Mouse (Mus musculus) embryonic facial prominence, embryonic 15.5 days (tissue): ENCODE results near the gene Arl9. TPM values are rescaled to one million over a fixed set of nuclear protein-coding genes. Genes with fewer than 3 reads are reported as not detected.
"Not testable (repeated sequence)": the region's sequence is repeated elsewhere in the genome, so short reads cannot be mapped to it uniquely, and the experiment has no call there.

Experiments
- ATAC-seq: fragments of 200-750 bp; cut with Nextera tagmentation; 2 replicates; pipeline ENCODE4 v1.8.0; 2017; ENCODE audit warnings: low read depth, moderate TSS enrichment; ENCODE audit not compliant: insufficient number of reproducible peaks, low FRiP score, low TSS enrichment
- H3K27ac ChIP-seq: fragments of 300-500 bp; sonication (generic); replicated peaks from 2 replicates; pipeline ENCODE4 v1.5.1; 2015; ENCODE audit warnings: mild to moderate bottlenecking, inconsistent platforms
- H3K27me3 ChIP-seq: fragments of 300-500 bp; sonication (generic); 2 replicates; pipeline ENCODE4 v1.6.1; 2015; ENCODE audit warnings: inconsistent platforms
- H3K36me3 ChIP-seq: fragments of 300-500 bp; sonication (generic); 2 replicates; pipeline ENCODE4 v1.6.1; 2015; ENCODE audit warnings: mild to moderate bottlenecking, inconsistent platforms
- H3K4me1 ChIP-seq: fragments of 300-500 bp; sonication (generic); 2 replicates; pipeline ENCODE4 v1.6.1; 2015; ENCODE audit warnings: inconsistent platforms
- H3K4me2 ChIP-seq: fragments of 300-500 bp; sonication (generic); replicated peaks from 2 replicates; pipeline ENCODE4 v1.6.1; 2015; ENCODE audit warnings: mild to moderate bottlenecking, inconsistent platforms
- H3K4me3 ChIP-seq: fragments of 300-500 bp; sonication (generic); replicated peaks from 2 replicates; pipeline ENCODE4 v1.5.1; 2015; ENCODE audit warnings: mild to moderate bottlenecking, inconsistent platforms
- H3K9ac ChIP-seq: fragments of 300-500 bp; sonication (generic); 2 replicates; pipeline ENCODE4 v1.6.1; 2015; ENCODE audit warnings: inconsistent platforms
- H3K9me3 ChIP-seq: fragments of 300-500 bp; sonication (generic); replicated peaks from 2 replicates; pipeline ENCODE4 v1.6.1; 2016; ENCODE audit warnings: inconsistent platforms
- WGBS: fragments of 180-500 bp; shearing (Covaris S2); methylation state at CpG from one replicate; pipeline ENCODE4 v1.1.7; 2015; 5-methylcytosine and 5-hydroxymethylcytosine counted together
- polyA plus RNA-seq: library from polyadenylated mRNA; unstranded; fragments of >200 nt; fragmentation: Nextera tagmentation; extraction: Ambion mirVana; gene quantifications from 2 replicates; pipeline ENCODE4 v1.2.1, GENCODE M21; 2015

The Arl9 gene
- polyA plus RNA-seq, 1 experiment from 2014 or later: not detected

DNA sequence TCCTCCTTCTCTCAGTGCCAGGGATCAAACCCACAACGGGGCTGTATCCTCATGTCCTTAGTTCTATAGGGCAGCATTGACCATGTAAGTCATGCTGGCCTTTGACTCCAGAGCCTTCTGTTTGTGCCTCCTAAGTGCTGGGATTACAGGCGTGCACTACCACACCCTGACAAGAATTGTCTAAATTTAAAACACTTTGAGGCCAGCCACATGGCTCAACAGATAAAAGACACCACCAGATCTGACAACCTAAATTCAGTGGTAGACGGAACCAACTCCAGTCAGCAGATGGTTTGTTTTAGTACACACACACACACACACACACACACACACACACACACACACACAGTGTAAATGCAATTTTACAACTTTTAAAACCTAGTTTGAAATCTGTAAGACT lies 24.2 kb downstream of the Arl9 start:
- 62% methylated on average over 3 of the region's 3 CpGs for WGBS
- H3K4me1 ChIP-seq: no peaks in the 10 kb centered on the region
- no peaks in the 10 kb centered on the region for H3K27me3 ChIP-seq
- no peak overlapping the region for H3K9ac ChIP-seq
- H3K27ac ChIP-seq: no peak overlapping the region
- no peaks in the 10 kb centered on the region for H3K9me3 ChIP-seq
- no peak overlapping the region for H3K4me2 ChIP-seq
- H3K36me3 ChIP-seq: no peaks in the 10 kb centered on the region
- ATAC-seq: no peak
- no peak overlapping the region for H3K4me3 ChIP-seq

DNA sequence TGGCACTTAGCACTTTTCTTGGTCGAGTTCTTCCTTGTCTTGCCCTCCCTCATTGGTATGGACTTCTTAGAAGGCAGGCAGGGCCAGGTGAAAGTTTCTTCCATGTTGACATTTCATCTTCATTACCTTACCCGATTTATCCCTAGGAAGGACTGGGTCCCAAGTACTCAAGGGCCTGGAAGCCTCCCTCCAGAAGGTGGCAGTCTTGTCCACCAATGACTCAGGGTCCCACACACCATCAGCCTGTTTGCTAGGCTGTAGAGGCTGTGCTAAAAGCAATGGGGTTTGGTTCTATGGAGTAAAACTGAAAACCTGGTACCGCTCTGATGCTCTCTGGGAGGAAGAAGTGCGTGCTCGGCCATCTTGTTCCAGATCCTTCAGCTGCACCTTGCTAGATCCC lies 25.9 kb downstream of the Arl9 start:
- H3K9ac ChIP-seq: no peak overlapping the region
- H3K4me3 ChIP-seq: no peak overlapping the region
- H3K4me2 ChIP-seq: no peak overlapping the region
- no peaks in the 10 kb centered on the region for H3K4me1 ChIP-seq
- H3K9me3 ChIP-seq: no peaks in the 10 kb centered on the region
- no peaks in the 10 kb centered on the region for H3K27me3 ChIP-seq
- ATAC-seq: no peak
- H3K27ac ChIP-seq: no peak overlapping the region
- 75% methylated on average over 5 of the region's 5 CpGs for WGBS
- H3K36me3 ChIP-seq: no peaks in the 10 kb centered on the region

DNA sequence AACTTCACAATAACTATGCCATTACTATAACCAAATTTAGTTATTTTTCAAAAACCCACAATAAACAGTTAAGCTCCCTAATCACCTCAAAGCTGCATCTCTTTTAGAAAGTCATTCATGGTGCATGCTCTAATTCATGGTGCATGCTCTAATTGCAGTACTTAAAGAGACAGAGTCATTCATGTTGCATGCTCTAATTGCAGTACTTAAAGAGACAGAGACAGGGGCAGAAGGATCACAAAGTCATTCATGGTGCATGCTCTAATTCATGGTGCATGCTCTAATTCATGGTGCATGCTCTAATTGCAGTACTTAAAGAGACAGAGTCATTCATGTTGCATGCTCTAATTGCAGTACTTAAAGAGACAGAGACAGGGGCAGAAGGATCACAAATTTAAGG lies 31.2 kb downstream of the Arl9 start:
- not testable (repeated sequence) for H3K4me3 ChIP-seq, H3K27me3 ChIP-seq, H3K36me3 ChIP-seq, H3K4me2 ChIP-seq, H3K27ac ChIP-seq, H3K9me3 ChIP-seq, H3K4me1 ChIP-seq, ATAC-seq, H3K9ac ChIP-seq

DNA sequence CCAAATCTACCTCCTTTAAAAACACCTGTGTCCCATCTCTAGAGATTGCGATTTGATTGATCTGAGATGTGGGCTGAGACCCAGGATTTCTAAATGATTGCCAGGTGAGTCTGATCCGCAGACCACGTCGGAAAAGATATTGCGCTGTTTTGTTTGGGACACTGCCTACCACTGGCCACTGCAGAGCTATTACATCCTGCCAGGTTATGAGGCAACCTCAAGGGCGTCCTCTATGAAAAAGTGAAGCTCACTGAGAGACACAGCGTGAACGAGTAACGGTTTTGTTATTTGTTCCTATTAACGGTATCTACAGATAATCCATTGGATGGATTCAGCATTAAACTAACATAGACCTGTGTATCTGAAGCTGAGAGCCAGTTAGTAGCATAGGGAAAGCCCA lies 34.6 kb downstream of the Arl9 start:
- no peak for ATAC-seq
- no peaks in the 10 kb centered on the region for H3K27me3 ChIP-seq
- H3K4me2 ChIP-seq: no peak overlapping the region
- no peak overlapping the region for H3K27ac ChIP-seq
- WGBS: 80% methylated on average over 10 of the region's 10 CpGs
- no peaks in the 10 kb centered on the region for H3K36me3 ChIP-seq
- H3K4me1 ChIP-seq: no peaks in the 10 kb centered on the region
- no peak overlapping the region for H3K9ac ChIP-seq
- H3K4me3 ChIP-seq: no peak overlapping the region
- no peaks in the 10 kb centered on the region for H3K9me3 ChIP-seq

DNA sequence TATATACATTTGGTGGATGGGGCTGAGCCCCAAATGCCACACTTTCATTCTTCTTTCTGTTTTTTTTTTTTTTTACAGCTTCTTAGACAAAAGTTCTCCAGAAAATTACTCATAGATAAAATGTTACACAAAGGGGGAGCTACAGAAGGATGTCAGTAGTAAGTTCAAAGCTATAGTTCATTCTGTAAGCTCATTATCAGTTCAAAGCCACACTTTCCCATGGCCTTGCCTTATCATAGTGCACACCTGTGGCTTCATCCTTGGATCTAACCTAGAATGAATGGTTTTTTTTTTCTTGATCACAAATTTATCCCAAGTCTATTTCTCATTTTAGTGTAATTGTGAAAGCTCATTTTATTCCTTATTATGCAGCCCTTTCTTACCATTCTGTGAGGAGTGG lies 35.5 kb downstream of the Arl9 start:
- H3K9me3 ChIP-seq: no peaks in the 10 kb centered on the region
- no peak for ATAC-seq
- H3K4me3 ChIP-seq: no peak overlapping the region
- H3K27ac ChIP-seq: no peak overlapping the region
- no peak overlapping the region for H3K4me2 ChIP-seq
- H3K9ac ChIP-seq: no peak overlapping the region
- no peaks in the 10 kb centered on the region for H3K27me3 ChIP-seq
- H3K4me1 ChIP-seq: no peaks in the 10 kb centered on the region
- H3K36me3 ChIP-seq: no peaks in the 10 kb centered on the region

DNA sequence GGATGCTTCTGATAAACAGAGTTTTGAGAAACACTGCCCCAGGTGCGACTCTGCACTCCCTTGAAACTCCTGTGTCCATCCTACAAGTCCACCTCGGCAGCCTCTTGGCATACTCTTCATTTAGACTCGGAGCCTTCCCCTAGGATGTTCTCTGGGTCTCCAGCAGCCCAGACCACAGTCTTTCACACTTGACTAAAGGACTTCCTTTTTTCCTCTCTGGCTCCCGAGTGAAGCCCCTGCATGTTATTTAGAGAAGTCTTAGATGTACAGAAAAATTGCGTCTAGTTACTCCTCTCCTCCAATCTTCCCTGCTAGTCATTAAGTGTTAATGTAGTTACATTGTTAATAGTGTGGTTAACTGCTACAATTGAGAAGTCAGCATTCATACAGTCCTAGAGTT lies 40.5 kb downstream of the Arl9 start:
- WGBS: 66% methylated on average over 5 of the region's 5 CpGs
- H3K4me3 ChIP-seq: no peak overlapping the region

DNA sequence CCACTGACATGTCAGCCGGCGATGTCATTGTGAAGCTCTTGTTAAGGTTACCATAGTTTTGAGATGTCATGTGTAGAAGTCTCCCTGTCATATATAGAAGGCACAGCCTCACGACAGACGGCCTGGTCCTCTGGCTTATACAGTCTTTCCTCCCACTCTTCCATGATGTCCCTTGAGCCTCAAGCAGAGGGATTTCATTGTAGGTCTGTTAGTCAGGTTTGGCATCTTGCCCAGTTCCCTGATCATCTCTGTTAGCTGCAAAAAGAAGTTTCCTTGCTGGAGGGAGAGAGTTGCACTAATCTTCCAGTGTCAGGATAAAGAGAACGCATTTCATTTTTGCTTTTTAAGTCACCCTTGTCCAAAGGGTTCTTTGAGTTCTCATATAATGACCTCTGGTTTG lies 48.8 kb downstream of the Arl9 start:
- no peak overlapping the region for H3K27ac ChIP-seq
- no peak for ATAC-seq
- H3K27me3 ChIP-seq: no peaks in the 10 kb centered on the region
- WGBS: 86% methylated on average over 5 of the region's 5 CpGs
- no peak overlapping the region for H3K9ac ChIP-seq
- H3K4me3 ChIP-seq: no peak overlapping the region
- H3K36me3 ChIP-seq: no peaks in the 10 kb centered on the region
- H3K4me2 ChIP-seq: no peak overlapping the region
- no peaks in the 10 kb centered on the region for H3K4me1 ChIP-seq
- H3K9me3 ChIP-seq: no peaks in the 10 kb centered on the region

More for the DNA sequence above, 40.5 kb downstream of the Arl9 start:
- Histone ChIP-seq H3K4me1 (no peaks in the 10 kb centered on the region), H3K9ac (no peak overlapping the region), H3K9me3 (no peaks in the 10 kb centered on the region), H3K36me3 (no peaks in the 10 kb centered on the region), H3K4me2 (no peak overlapping the region), H3K27ac (no peak overlapping the region), H3K27me3 (no peaks in the 10 kb centered on the region)
- no peak for ATAC-seq

DNA sequence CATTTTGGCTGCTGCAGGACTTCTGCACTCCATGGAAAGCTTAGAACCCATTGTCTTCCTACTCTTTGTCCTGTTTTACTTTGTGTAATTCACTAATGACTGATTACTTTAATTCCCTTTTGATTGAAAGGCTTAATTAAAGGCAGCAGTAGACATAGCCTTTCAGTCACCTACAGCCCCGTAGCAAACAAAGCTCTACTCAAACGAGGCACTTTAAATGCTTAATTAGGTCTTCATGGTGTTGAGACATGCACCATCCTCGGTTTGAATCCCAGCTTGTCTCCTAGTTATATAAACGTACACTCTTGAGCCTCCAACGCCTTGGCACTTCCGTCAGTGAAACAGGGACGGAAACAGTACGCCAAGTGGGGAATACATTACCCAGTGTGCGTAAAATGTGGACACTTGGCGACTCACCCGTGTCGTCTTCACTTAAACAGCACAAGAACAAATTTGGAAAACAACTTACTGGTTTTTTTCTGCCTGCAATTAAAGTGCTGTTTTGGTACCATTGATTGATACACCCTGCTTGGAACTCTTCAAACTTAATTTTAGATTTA lies 53.1 kb downstream of the Arl9 start:
- no peaks in the 10 kb centered on the region for H3K9me3 ChIP-seq
- no peak overlapping the region for H3K9ac ChIP-seq
- WGBS: 54% methylated on average over 12 of the region's 12 CpGs
- no peaks in the 10 kb centered on the region for H3K36me3 ChIP-seq
- H3K4me3 ChIP-seq: no peak overlapping the region
- no peak overlapping the region for H3K27ac ChIP-seq
- no peaks in the 10 kb centered on the region for H3K27me3 ChIP-seq
- no peak for ATAC-seq
- no peak overlapping the region for H3K4me2 ChIP-seq
- H3K4me1 ChIP-seq: no peaks in the 10 kb centered on the region

Other genes starting within 250 kb of the Arl9 start
- 17.8 and 18.8 TPM in 2 replicates for gene Aasdh, start 98.5 kb upstream of the Arl9 start, polyA plus RNA-seq
- 223 and 228 TPM in 2 replicates for gene Paics, start 52.7 kb upstream of the Arl9 start, polyA plus RNA-seq
- gene Ppat, start 52.5 kb upstream of the Arl9 start, polyA plus RNA-seq: 17.1 and 17.9 TPM in 2 replicates
- 97.3 and 106 TPM in 2 replicates for gene Srp72, start 29.4 kb upstream of the Arl9 start, polyA plus RNA-seq
- 0.59 and 1.2 TPM in 2 replicates for gene Thegl, start 12.0 kb downstream of the Arl9 start, polyA plus RNA-seq
- 3.5 and 4.7 TPM in 2 replicates for gene Hopx, start 111.1 kb downstream of the Arl9 start, polyA plus RNA-seq
- gene Spink2, start 207.4 kb downstream of the Arl9 start, polyA plus RNA-seq: 1.6 and 2.0 TPM in 2 replicates